Comparison of ENCODE assay signal across 11 mouse cellular contexts in the genomic region with DNA sequence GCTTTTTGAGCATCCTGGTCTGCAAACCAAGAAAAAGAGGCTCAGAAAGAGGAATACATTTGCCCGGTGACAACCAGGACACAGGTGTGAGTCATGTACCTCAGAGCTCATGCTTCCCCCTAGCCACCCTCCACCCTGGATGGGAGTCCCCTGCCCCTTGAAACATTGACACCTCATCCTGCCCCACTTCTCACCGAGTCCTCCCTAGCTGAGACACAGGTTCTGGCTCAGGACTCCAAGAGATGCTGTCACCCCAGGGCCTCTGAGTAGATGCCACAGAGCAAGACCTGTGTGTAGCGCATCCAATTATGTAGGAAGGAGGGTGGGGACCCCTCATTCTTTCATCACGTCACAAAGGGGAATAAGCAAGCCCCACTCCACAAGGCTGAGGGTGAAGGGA.
"Had no signal": no experiment of that assay in that cellular context is flagged by ENCODE, and none has a peak within 500 bp of the region (broad histone marks: within the 10 kb centered on the region; RNA-seq: fewer than 3 reads in every experiment).

No protein-coding gene starts in this region.

- H3K36me3 ChIP-seq: limb, embryonic 12.5 days; midbrain, embryonic 13.5 days; stomach, embryonic 15.5 days had no signal

- H3K4me2 ChIP-seq: limb, embryonic 12.5 days; midbrain, embryonic 13.5 days; stomach, embryonic 15.5 days had no signal

- H3K9ac ChIP-seq: limb, embryonic 12.5 days; liver, embryonic 14.5 days; midbrain, embryonic 13.5 days; stomach, embryonic 15.5 days had no signal

- H3K4me3 ChIP-seq: layer of hippocampus, adult 2 months; limb, embryonic 12.5 days; midbrain, embryonic 13.5 days; stomach, embryonic 15.5 days had no signal

- H3K27ac ChIP-seq: limb, embryonic 12.5 days; liver, embryonic 14.5 days; midbrain, embryonic 13.5 days; stomach, embryonic 15.5 days had no signal

- DNase-seq: kidney, adult 18-20 months; kidney, postnatal 4 days; lung, adult 2 months; lung, postnatal 36 days had no signal

- H3K9me3 ChIP-seq: limb, embryonic 12.5 days; midbrain, embryonic 13.5 days; stomach, embryonic 15.5 days had no signal

- ATAC-seq: inflammation-experienced regulatory T-cells, adult 6 months; lung, postnatal 0 days; midbrain, embryonic 13.5 days had no signal
